Comparison of ENCODE assay signal across 20 mouse cellular contexts in genomic region chr2:101299126-101299525, GRCm38 (mm10).
"Had no signal": no experiment of that assay in that cellular context is flagged by ENCODE, and none has a peak within 500 bp of the region (broad histone marks: within the 10 kb centered on the region; RNA-seq: fewer than 3 reads in every experiment).

No protein-coding gene starts in this region.

- H3K27ac ChIP-seq: liver, embryonic 12.5 days; liver, embryonic 15.5 days; lung, embryonic 15.5 days; midbrain, embryonic 10.5 days; midbrain, embryonic 13.5 days; neural tube, embryonic 13.5 days; stomach, embryonic 15.5 days had no signal

- ATAC-seq: intestine, postnatal 0 days; liver, embryonic 12.5 days; midbrain, embryonic 13.5 days; midbrain, embryonic 16.5 days had no signal

- DNase-seq: layer of hippocampus, postnatal 36 days; lung, adult 18-20 months; lung, postnatal 10 days; lung, postnatal 36 days; retina, postnatal 1 day; right cerebral cortex, postnatal 25 days; spleen, adult 18-20 months; thymus, postnatal 25 days had no signal

- H3K4me3 ChIP-seq: left cerebral cortex, adult 2 months; liver, embryonic 12.5 days; liver, embryonic 15.5 days; lung, embryonic 15.5 days; megakaryocyte, embryonic 14.5 days; midbrain, embryonic 10.5 days; midbrain, embryonic 13.5 days; myocyte; neural tube, embryonic 13.5 days; stomach, embryonic 15.5 days had no signal

- H3K4me2 ChIP-seq: liver, embryonic 12.5 days; liver, embryonic 15.5 days; lung, embryonic 15.5 days; midbrain, embryonic 13.5 days; neural tube, embryonic 13.5 days; stomach, embryonic 15.5 days had no signal

- H3K9me3 ChIP-seq: liver, embryonic 12.5 days; liver, embryonic 15.5 days; lung, embryonic 15.5 days; stomach, embryonic 15.5 days had no signal

- H3K36me3 ChIP-seq: liver, embryonic 12.5 days; liver, embryonic 15.5 days; lung, embryonic 15.5 days; midbrain, embryonic 10.5 days; midbrain, embryonic 13.5 days; neural tube, embryonic 13.5 days; stomach, embryonic 15.5 days had no signal

- H3K4me1 ChIP-seq: liver, embryonic 12.5 days; liver, embryonic 15.5 days; lung, embryonic 15.5 days; megakaryocyte, embryonic 14.5 days; stomach, embryonic 15.5 days had no signal

- H3K9ac ChIP-seq: liver, embryonic 12.5 days; liver, embryonic 15.5 days; lung, embryonic 15.5 days; midbrain, embryonic 13.5 days; neural tube, embryonic 13.5 days; stomach, embryonic 15.5 days had no signal

- H3K27me3 ChIP-seq: liver, embryonic 12.5 days; liver, embryonic 15.5 days; lung, embryonic 15.5 days; megakaryocyte, embryonic 14.5 days; midbrain, embryonic 13.5 days; neural tube, embryonic 13.5 days; stomach, embryonic 15.5 days had no signal
